Mouse (Mus musculus) yolk sac, embryonic 10.5 days (tissue): ENCODE results near the gene Klk1b8.
"Not testable (repeated sequence)": the region's sequence is repeated elsewhere in the genome, so short reads cannot be mapped to it uniquely, and the experiment has no call there.

Source experiments
- DNase-seq: peaks from one replicate; pipeline ENCODE4 v3.0.0-alpha.2; 2017; ENCODE audit warnings: low spot score

Gene Klk1b8

GRCm38 (mm10) chr7:43995577-43995976 is 45.1 kb downstream of the Klk1b8 start, which contains the start of gene Klk1b11:
Gene Klk1b11 (plus strand): TSS chr7:43995877.
- DNase-seq, result not testable (repeated sequence)
